Mouse (Mus musculus) heart, embryonic 11.5 days (tissue): ENCODE data around the gene Bptf. TPM values are rescaled to one million over a fixed set of nuclear protein-coding genes. Genes with fewer than 3 reads are reported as not detected.
"Not testable (repeated sequence)": the region's sequence is repeated elsewhere in the genome, so short reads cannot be mapped to it uniquely, and the experiment has no call there.

Source experiments
- ATAC-seq: fragments of 200-750 bp; cut with Nextera tagmentation; replicated peaks from 2 replicates; pipeline ENCODE4 v1.8.0; 2017; ENCODE audit warnings: moderate library complexity; ENCODE audit not compliant: insufficient number of reproducible peaks, low FRiP score, low TSS enrichment
- H3K27ac ChIP-seq: fragments of 300-500 bp; sonication (generic); 2 replicates; pipeline ENCODE4 v1.5.1; 2014; ENCODE audit warnings: mild to moderate bottlenecking, low read depth, low read length
- H3K27me3 ChIP-seq: fragments of 300-500 bp; sonication (generic); 2 replicates; pipeline ENCODE4 v1.6.1; 2014; ENCODE audit warnings: mild to moderate bottlenecking, low read length, mixed read lengths; ENCODE audit not compliant: control insufficient read depth, insufficient read depth
- H3K36me3 ChIP-seq: fragments of 300-500 bp; sonication (generic); 2 replicates; pipeline ENCODE4 v1.6.1; 2014; ENCODE audit warnings: mild to moderate bottlenecking, low read length, moderate library complexity, mixed read lengths; ENCODE audit not compliant: control insufficient read depth, insufficient read depth
- H3K4me1 ChIP-seq: fragments of 300-500 bp; sonication (generic); 2 replicates; pipeline ENCODE4 v1.6.1; 2014; ENCODE audit warnings: low read length; ENCODE audit not compliant: control insufficient read depth, insufficient read depth
- H3K4me2 ChIP-seq: fragments of 300-500 bp; sonication (generic); 2 replicates; pipeline ENCODE4 v1.6.1; 2014; ENCODE audit warnings: mild to moderate bottlenecking, moderate library complexity
- H3K4me3 ChIP-seq: fragments of 300-500 bp; sonication (generic); 2 replicates; pipeline ENCODE4 v1.5.1; 2014; ENCODE audit warnings: low read depth, low read length
- H3K9ac ChIP-seq: fragments of 300-500 bp; sonication (generic); 2 replicates; pipeline ENCODE4 v1.6.1; 2014; ENCODE audit warnings: mild to moderate bottlenecking, low read depth, low read length, moderate library complexity
- H3K9me3 ChIP-seq: fragments of 300-500 bp; sonication (generic); replicated peaks from 2 replicates; pipeline ENCODE4 v1.6.1; 2016; ENCODE audit warnings: low read length; ENCODE audit not compliant: control insufficient read depth
- WGBS: fragments of 180-500 bp; shearing (Covaris S2); extraction: QIAGEN DNeasy Blood & Tissue Kit; methylation state at CpG from one replicate; pipeline ENCODE4 v1.1.7; 2014; ENCODE audit not compliant: insufficient replicate concordance; 5-methylcytosine and 5-hydroxymethylcytosine counted together
- polyA plus RNA-seq: library from polyadenylated mRNA; unstranded; fragments of >200 nt; fragmentation: Nextera tagmentation; extraction: Ambion mirVana; gene quantifications from 2 replicates; pipeline ENCODE4 v1.2.1, GENCODE M21; 2014

Bptf gene
- polyA plus RNA-seq, 1 experiment from 2014 or later, result 26.5 TPM

DNA sequence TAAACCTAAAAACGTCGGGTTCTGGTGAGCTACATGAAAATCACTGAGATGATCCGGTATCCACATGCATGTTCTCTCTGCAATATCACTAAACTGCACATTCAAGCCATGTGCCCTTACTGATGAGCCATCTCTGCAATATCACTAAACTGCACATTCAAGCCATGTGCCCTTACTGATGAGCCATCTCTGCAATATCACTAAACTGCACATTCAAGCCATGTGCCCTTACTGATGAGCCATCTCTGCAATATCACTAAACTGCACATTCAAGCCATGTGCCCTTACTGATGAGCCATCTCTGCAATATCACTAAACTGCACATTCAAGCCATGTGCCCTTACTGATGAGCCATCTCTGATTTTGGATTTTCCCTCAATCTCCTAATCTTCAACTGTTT lies 72.3 kb downstream of the Bptf start:
- peaks cover 59% of the 10 kb centered on the region for H3K36me3 ChIP-seq
- not testable (repeated sequence) for H3K4me1 ChIP-seq, H3K4me3 ChIP-seq, H3K27me3 ChIP-seq, H3K4me2 ChIP-seq, ATAC-seq, H3K9ac ChIP-seq, H3K27ac ChIP-seq, H3K9me3 ChIP-seq
- 86% methylated on average over 3 of the region's 3 CpGs for whole genome bisulfite sequencing

- 89% methylated on average over 6 of the region's 6 CpGs for WGBS
- no peak overlapping the region for H3K4me2 ChIP-seq
These were observed 74.5 kb downstream of the Bptf start for GRCm38 (mm10) chr11:107057391-107057790.

GRCm38 (mm10) chr11:107054870-107055269 lies 77.1 kb downstream of the Bptf start:
- no peak overlapping the region for H3K4me2 ChIP-seq
- no peaks in the 10 kb centered on the region for H3K9me3 ChIP-seq
- no peaks in the 10 kb centered on the region for H3K4me1 ChIP-seq
- no peak overlapping the region for H3K4me3 ChIP-seq
- 93% methylated on average over 6 of the region's 6 CpGs for WGBS
- no peak for ATAC-seq
- no peak overlapping the region for H3K27ac ChIP-seq
- no peaks in the 10 kb centered on the region for H3K27me3 ChIP-seq
- no peak overlapping the region for H3K9ac ChIP-seq
- peaks cover 61% of the 10 kb centered on the region for H3K36me3 ChIP-seq

More at GRCm38 (mm10) chr11:107057391-107057790, 74.5 kb downstream of the Bptf start:
- ATAC-seq, result no peak
- Histone ChIP-seq H3K9me3 (no peaks in the 10 kb centered on the region), H3K4me1 (no peaks in the 10 kb centered on the region), H3K4me3 (no peak overlapping the region), H3K27me3 (no peaks in the 10 kb centered on the region), H3K27ac (no peak overlapping the region), H3K9ac (no peak overlapping the region), H3K36me3 (peaks cover 70% of the 10 kb centered on the region)

- Histone ChIP-seq H3K27me3 (no peaks in the 10 kb centered on the region), H3K4me2 (no peak overlapping the region), H3K27ac (no peak overlapping the region), H3K4me1 (no peaks in the 10 kb centered on the region), H3K9me3 (no peaks in the 10 kb centered on the region), H3K36me3 (peaks cover 20% of the 10 kb centered on the region), H3K9ac (no peak overlapping the region), H3K4me3 (no peak overlapping the region)
- 92% methylated on average over 15 of the region's 15 CpGs for WGBS
- no peak for ATAC-seq
These were observed 84.9 kb downstream of the Bptf start for GRCm38 (mm10) chr11:107046766-107047620.

- H3K4me1 ChIP-seq, result no peaks in the 10 kb centered on the region
- H3K4me2 ChIP-seq, result no peak overlapping the region
- H3K27ac ChIP-seq, result no peak overlapping the region
- no peak overlapping the region for H3K9ac ChIP-seq
- H3K4me3 ChIP-seq, result no peak overlapping the region
- no peaks in the 10 kb centered on the region for H3K27me3 ChIP-seq
- no peak for ATAC-seq
- no peaks in the 10 kb centered on the region for H3K9me3 ChIP-seq
- H3K36me3 ChIP-seq, result peaks cover 24% of the 10 kb centered on the region
- WGBS, result 92% methylated on average over 4 of the region's 4 CpGs
These were observed 86.4 kb downstream of the Bptf start for GRCm38 (mm10) chr11:107045546-107045945.

GRCm38 (mm10) chr11:107044321-107044720 lies 87.6 kb downstream of the Bptf start:
- WGBS, result 31% methylated on average over 5 of the region's 5 CpGs
- no peak; the same call in 1 of the 2 replicates for ATAC-seq
- H3K27me3 ChIP-seq, result no peaks in the 10 kb centered on the region
- no peak overlapping the region for H3K9ac ChIP-seq
- H3K36me3 ChIP-seq, result peaks cover 24% of the 10 kb centered on the region
- H3K9me3 ChIP-seq, result no peaks in the 10 kb centered on the region
- H3K4me2 ChIP-seq, result no peak overlapping the region
- H3K27ac ChIP-seq, result no peak overlapping the region
- H3K4me1 ChIP-seq, result no peaks in the 10 kb centered on the region
- no peak overlapping the region for H3K4me3 ChIP-seq

- WGBS, result 92% methylated on average over 11 of the region's 11 CpGs
- H3K36me3 ChIP-seq, result peaks cover 24% of the 10 kb centered on the region
- no peak for ATAC-seq
These were observed 88.6 kb downstream of the Bptf start for GRCm38 (mm10) chr11:107043361-107043760.

GRCm38 (mm10) chr11:107041396-107041795 lies 90.5 kb downstream of the Bptf start:
- H3K9ac ChIP-seq, result no peak overlapping the region
- no peaks in the 10 kb centered on the region for H3K4me1 ChIP-seq
- no peak overlapping the region for H3K4me3 ChIP-seq
- no peak for ATAC-seq
- WGBS, result 96% methylated on average over 3 of the region's 3 CpGs
- no peak overlapping the region for H3K27ac ChIP-seq
- H3K36me3 ChIP-seq, result peaks cover 32% of the 10 kb centered on the region
- H3K27me3 ChIP-seq, result no peaks in the 10 kb centered on the region
- no peaks in the 10 kb centered on the region for H3K9me3 ChIP-seq
- H3K4me2 ChIP-seq, result no peak overlapping the region

More at GRCm38 (mm10) chr11:107043361-107043760, 88.6 kb downstream of the Bptf start:
- H3K27me3 ChIP-seq, result no peaks in the 10 kb centered on the region
- no peak overlapping the region for H3K4me2 ChIP-seq
- no peaks in the 10 kb centered on the region for H3K4me1 ChIP-seq
- H3K9me3 ChIP-seq, result no peaks in the 10 kb centered on the region
- H3K27ac ChIP-seq, result no peak overlapping the region
- H3K9ac ChIP-seq, result no peak overlapping the region
- H3K4me3 ChIP-seq, result no peak overlapping the region

DNA sequence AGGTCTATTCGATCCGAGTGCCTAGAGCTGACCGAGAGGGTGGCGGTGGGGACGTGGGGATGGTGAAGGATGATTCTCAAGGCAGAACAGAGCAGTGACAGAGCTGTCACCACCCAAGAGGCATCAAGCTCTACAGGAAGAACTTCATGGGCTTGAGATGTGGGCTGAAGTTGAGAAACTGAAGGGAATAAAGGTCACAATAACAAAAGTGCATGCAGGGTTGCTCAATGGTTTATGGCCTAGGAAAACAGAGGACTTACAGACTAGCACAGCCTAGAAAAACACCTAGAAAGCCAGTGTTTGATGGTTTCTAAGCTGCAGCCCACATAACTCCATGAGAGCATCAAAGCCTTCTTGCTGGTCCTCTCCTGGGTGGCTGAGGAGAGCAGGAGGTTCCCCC lies 92.5 kb downstream of the Bptf start:
- no peak for ATAC-seq
- no peak overlapping the region for H3K4me2 ChIP-seq
- 89% methylated on average over 5 of the region's 5 CpGs for WGBS
- no peaks in the 10 kb centered on the region for H3K4me1 ChIP-seq
- H3K36me3 ChIP-seq, result peaks cover 32% of the 10 kb centered on the region
- H3K9me3 ChIP-seq, result no peaks in the 10 kb centered on the region
- no peak overlapping the region for H3K4me3 ChIP-seq
- H3K9ac ChIP-seq, result no peak overlapping the region
- H3K27ac ChIP-seq, result no peak overlapping the region
- H3K27me3 ChIP-seq, result no peaks in the 10 kb centered on the region
